Comparison of ENCODE assay signal across 9 mouse cellular contexts in genomic region chr7:27654607-27655276, GRCm38 (mm10). TPM values are rescaled to one million over a fixed set of nuclear protein-coding genes. Genes with fewer than 3 reads are reported as not detected.
DNase-seq lines count a peak whose midpoint lies in the region; ATAC-seq and TF ChIP-seq lines count a peak whose summit lies in the region.
"Had no signal": no experiment of that assay in that cellular context is flagged by ENCODE, and none has a peak within 500 bp of the region (broad histone marks: within the 10 kb centered on the region; RNA-seq: fewer than 3 reads in every experiment).

No protein-coding gene starts in this region.

- peaks cover 23% of the 10 kb centered on the region for H3K27me3 ChIP-seq in liver, adult 2 months (ENCODE audit: control insufficient read depth, insufficient read depth, low read length)
- H3K27me3 ChIP-seq in liver, embryonic 11.5 days (replicated peaks; ENCODE audit: control insufficient read depth, insufficient read depth, low read length) = peaks cover 78% of the 10 kb centered on the region
- H3K27me3 ChIP-seq in limb, embryonic 13.5 days = peaks cover 86% of the 10 kb centered on the region

- peak; percentile 33 for DNase-seq in liver, adult 2 months (ENCODE audit: extremely low read depth, low read depth, low spot score)
- no peak for DNase-seq in liver, embryonic 11.5 days (ENCODE audit: low spot score)
- DNase-seq in cerebellum, postnatal 10 days = peak; percentile 78 to 84
- DNase-seq in induced T-regulatory cell, adult 2 months (ENCODE audit: low read depth) = peak; percentile 70
- DNase-seq in retina, postnatal 1 day = peak; percentile 56
- DNase-seq in ovary, adult 18-20 months (ENCODE audit: low spot score) = no peak

- TF ChIP-seq CTCF in liver, adult 2 months (IDR thresholded peaks at IDR 0.05; ENCODE audit: low read depth, low read length) = peak; percentile 73

- H3K9me3 ChIP-seq in liver, embryonic 11.5 days (ENCODE audit: control insufficient read depth, low read length) = no peaks in the 10 kb centered on the region
- H3K9me3 ChIP-seq in limb, embryonic 13.5 days = no peaks in the 10 kb centered on the region
- H3K9me3 ChIP-seq: limb, embryonic 15.5 days had no signal

- no peak overlapping the region for H3K4me3 ChIP-seq in liver, adult 2 months (ENCODE audit: insufficient read depth, low read depth, low read length)
- no peak overlapping the region for H3K4me3 ChIP-seq in liver, embryonic 11.5 days (ENCODE audit: low read depth, low read length)
- H3K4me3 ChIP-seq in limb, embryonic 13.5 days = 0 out of 2 replicates have a peak overlapping the region, but pooled peaks have one; percentile 35

- H3K4me2 ChIP-seq in liver, embryonic 11.5 days = no peak overlapping the region
- no peak overlapping the region for H3K4me2 ChIP-seq in limb, embryonic 13.5 days (replicated peaks)

- no peak overlapping the region for H3K27ac ChIP-seq in liver, adult 2 months (replicated peaks; ENCODE audit: insufficient read depth, low read depth, low read length)
- no peak overlapping the region for H3K27ac ChIP-seq in liver, embryonic 11.5 days (ENCODE audit: low read depth, low read length)
- H3K27ac ChIP-seq in limb, embryonic 13.5 days = no peak overlapping the region
- H3K27ac ChIP-seq: limb, embryonic 15.5 days had no signal

- no peaks in the 10 kb centered on the region for H3K4me1 ChIP-seq in liver, adult 2 months (ENCODE audit: control insufficient read depth, insufficient read depth, low read length)
- peaks cover 7% of the 10 kb centered on the region; the same call in 1 of the 2 replicates for H3K4me1 ChIP-seq in liver, embryonic 11.5 days (replicated peaks; ENCODE audit: control insufficient read depth, insufficient read depth, low read length)
- H3K4me1 ChIP-seq in limb, embryonic 13.5 days = peaks cover 8% of the 10 kb centered on the region

- H3K36me3 ChIP-seq in liver, adult 2 months (ENCODE audit: control insufficient read depth, insufficient read depth, low read length) = no peaks in the 10 kb centered on the region
- H3K36me3 ChIP-seq in liver, embryonic 11.5 days (ENCODE audit: control insufficient read depth, insufficient read depth, low read length) = no peaks in the 10 kb centered on the region
- H3K36me3 ChIP-seq in limb, embryonic 13.5 days = peaks cover 34% of the 10 kb centered on the region

- no peak for ATAC-seq in liver, embryonic 11.5 days (replicated peaks; ENCODE audit: low FRiP score)
- no peak for ATAC-seq in limb, embryonic 13.5 days (ENCODE audit: low FRiP score, low read depth)
- no peak for ATAC-seq in inflammation-experienced regulatory T-cells, adult 6 months

- H3K79me2 ChIP-seq in liver, adult 2 months (ENCODE audit: control insufficient read depth, insufficient read depth, low read length) = no peaks in the 10 kb centered on the region

- TF ChIP-seq POLR2A in liver, adult 2 months (IDR thresholded peaks at IDR 0.05; ENCODE audit: extremely low read depth, insufficient read depth, low read length) = no peak

- WGBS in liver, adult 2 months = 62% methylated on average over 20 of the region's 20 CpGs
- WGBS in liver, embryonic 11.5 days = 54% methylated on average over 20 of the region's 20 CpGs
- WGBS in limb, embryonic 13.5 days = 64% methylated on average over 20 of the region's 20 CpGs

- no peak overlapping the region for H3K9ac ChIP-seq in liver, adult 2 months (ENCODE audit: low read depth, low read length)
- H3K9ac ChIP-seq in liver, embryonic 11.5 days (ENCODE audit: low read depth, low read length) = no peak overlapping the region
- H3K9ac ChIP-seq in limb, embryonic 13.5 days = no peak overlapping the region
- H3K9ac ChIP-seq: limb, embryonic 15.5 days had no signal

RNA-seq across cellular contexts. Expression of gene Ttc9b, which starts 1.0 kb away (rescaled TPM):
- not detected in 2 replicates for total RNA-seq in liver, adult 2 months (2014; rRNA removed)
- not detected in 2 replicates for polyA plus RNA-seq in liver, adult 2 months (2012; rRNA removed)
- polyA plus RNA-seq in liver, embryonic 11.5 days (2014; fragmentation: Nextera tagmentation; extraction: Ambion mirVana) = not detected in 2 replicates
- polyA plus RNA-seq in limb, embryonic 13.5 days (2015; fragmentation: Nextera tagmentation; extraction: Ambion mirVana) = 0.10 TPM in 1 of 2 replicates, not detected in the other
- not detected for polyA plus RNA-seq in inflammation-experienced regulatory T-cells, adult 6 months (2017; shearing (Covaris generic))

RNA-seq across cellular contexts. Expression of gene Map3k10, which starts 19.7 kb away (rescaled TPM):
- 10.0 and 10.6 TPM in 2 replicates for total RNA-seq in liver, adult 2 months (2014; rRNA removed)
- 20.1 and 21.5 TPM in 2 replicates for polyA plus RNA-seq in liver, adult 2 months (2012; rRNA removed)
- 4.8 and 5.6 TPM in 2 replicates for polyA plus RNA-seq in liver, embryonic 11.5 days (2014; fragmentation: Nextera tagmentation; extraction: Ambion mirVana)
- 8.2 and 8.8 TPM in 2 replicates for polyA plus RNA-seq in limb, embryonic 13.5 days (2015; fragmentation: Nextera tagmentation; extraction: Ambion mirVana)
- 1 to 10 TPM in 1 of 3 experiments, under 1 TPM in 2; 0.88 to 1.4 (median 0.91) TPM for polyA plus RNA-seq in inflammation-experienced regulatory T-cells, adult 6 months (2017; shearing (Covaris generic))

RNA-seq across cellular contexts. Expression of gene Zfp607b, which starts 34.4 kb away (rescaled TPM):
- 0.27 and 0.28 TPM in 2 replicates for total RNA-seq in liver, adult 2 months (2014; rRNA removed)
- polyA plus RNA-seq in liver, adult 2 months (2012; rRNA removed) = 0.05 and 0.40 TPM in 2 replicates
- polyA plus RNA-seq in liver, embryonic 11.5 days (2014; fragmentation: Nextera tagmentation; extraction: Ambion mirVana) = 1.6 and 3.0 TPM in 2 replicates
- 4.9 and 6.3 TPM in 2 replicates for polyA plus RNA-seq in limb, embryonic 13.5 days (2015; fragmentation: Nextera tagmentation; extraction: Ambion mirVana)
- 1 to 10 TPM; 1.9 to 3.5 (median 3.3) TPM for polyA plus RNA-seq in inflammation-experienced regulatory T-cells, adult 6 months (2017; shearing (Covaris generic))

Comparison
In these comparisons a context has a peak if more than half of its experiments do, and no peak if none do; other contexts are left out.
1. DNase-seq: peak in liver, adult 2 months (single experiment), cerebellum, postnatal 10 days (2 of 2), induced T-regulatory cell, adult 2 months (single experiment) and retina, postnatal 1 day (single experiment); none in liver, embryonic 11.5 days (single experiment) and ovary, adult 18-20 months (single experiment).